Mouse (Mus musculus): ENCODE results near the gene Lrrc26. TPM values are rescaled to one million over a fixed set of nuclear protein-coding genes. Genes with fewer than 3 reads are reported as not detected.
"Not testable (repeated sequence)": the region's sequence is repeated elsewhere in the genome, so short reads cannot be mapped to it uniquely, and the experiment has no call there.

The Lrrc26 gene
- 0.14 and 0.23 TPM in 2 replicates for polyA plus RNA-seq (2015; fragmentation: Nextera tagmentation; extraction: Ambion mirVana)

DNA sequence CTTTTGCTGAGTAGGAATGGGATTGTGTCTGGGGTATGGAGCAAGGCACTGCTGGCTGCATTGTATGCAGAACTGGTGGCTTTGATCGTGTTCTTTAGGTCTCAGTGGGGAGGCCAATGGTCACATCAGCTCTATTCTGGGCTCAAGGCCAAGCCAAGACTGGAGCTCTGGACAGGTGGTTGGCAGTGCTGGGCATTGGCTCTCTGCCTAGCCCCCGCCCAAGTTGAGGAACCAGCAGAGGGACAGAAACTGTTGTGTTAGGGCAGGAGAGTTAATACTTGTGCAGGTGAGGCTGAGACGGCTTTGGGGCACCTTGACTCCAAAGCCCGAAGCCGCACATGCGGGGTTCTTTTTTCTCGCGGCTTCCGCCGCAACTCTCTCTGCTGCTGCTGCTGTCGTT, at the start of gene Lrrc26:
Lrrc26 (plus strand) TSS at position 265 of the 400 bp plus-strand sequence.
- ATAC-seq (replicated peaks): no peak
- Histone ChIP-seq H3K4me2 (peak within 1 kb of the TSS; percentile 53), H3K27ac (no peak within 1 kb of the TSS), H3K4me1 (peaks cover 35% of the 10 kb centered on the region), H3K27me3 (replicated peaks) (peaks cover 69% of the 10 kb centered on the region), H3K9me3 (no peaks in the 10 kb centered on the region), H3K4me3 (peak within 1 kb of the TSS; percentile 27), H3K9ac (peak within 1 kb of the TSS; percentile 20), H3K36me3 (replicated peaks) (peaks cover 17% of the 10 kb centered on the region; the same call in 1 of the 2 replicates)
- WGBS: 7% methylated on average over 11 of the region's 11 CpGs

- peak; percentile 12; the same call in 1 of the 2 replicates for ATAC-seq (replicated peaks)
- WGBS: 47% methylated on average over 8 of the region's 8 CpGs
- Histone ChIP-seq H3K4me1 (peaks cover 31% of the 10 kb centered on the region), H3K4me2 (peak overlapping the region; percentile 90), H3K27me3 (replicated peaks) (0 out of 2 replicates have a peak, but pooled peaks cover under 1% of the 10 kb centered on the region), H3K9ac (no peak overlapping the region; the same call in 1 of the 2 replicates), H3K36me3 (replicated peaks) (no peaks in the 10 kb centered on the region), H3K9me3 (no peaks in the 10 kb centered on the region), H3K4me3 (peak overlapping the region; percentile 56), H3K27ac (peak overlapping the region; percentile 77)
These were observed 49.4 kb upstream of the Lrrc26 start for GRCm38 (mm10) chr2:25240310-25240709.

GRCm38 (mm10) chr2:25240723-25241437, 48.8 kb upstream of the Lrrc26 start:
- ATAC-seq (replicated peaks): peak; percentile 71
- Histone ChIP-seq H3K27me3 (replicated peaks) (no peaks in the 10 kb centered on the region), H3K9me3 (no peaks in the 10 kb centered on the region), H3K4me2 (peak overlapping the region; percentile 90), H3K4me3 (peak overlapping the region; percentile 56), H3K36me3 (replicated peaks) (no peaks in the 10 kb centered on the region), H3K4me1 (peaks cover 31% of the 10 kb centered on the region), H3K27ac (peak overlapping the region; percentile 77), H3K9ac (peak overlapping the region; percentile 40; the same call in 1 of the 2 replicates)
- 2% methylated on average over 29 of the region's 29 CpGs for WGBS

DNA sequence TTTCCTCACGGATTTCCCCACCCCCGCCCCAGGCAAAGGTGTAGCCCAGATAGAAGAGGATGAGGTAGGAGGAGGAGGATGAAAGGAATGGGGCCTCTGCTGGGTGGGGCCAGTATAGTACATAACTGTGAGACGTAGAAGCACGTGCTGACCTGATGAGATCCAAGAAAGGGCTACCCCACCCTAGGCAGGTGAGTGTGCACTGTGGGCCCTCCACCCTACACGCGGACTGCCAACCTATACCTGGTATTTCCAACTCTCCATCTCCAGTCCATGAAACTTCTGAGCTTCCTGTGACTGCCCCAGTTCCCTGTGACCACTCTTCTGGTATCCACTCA, 48.3 kb upstream of the Lrrc26 start:
- 18% methylated on average over 6 of the region's 6 CpGs for WGBS
- peak; percentile 53 for ATAC-seq (replicated peaks)
- no peak overlapping the region for H3K9ac ChIP-seq

DNA sequence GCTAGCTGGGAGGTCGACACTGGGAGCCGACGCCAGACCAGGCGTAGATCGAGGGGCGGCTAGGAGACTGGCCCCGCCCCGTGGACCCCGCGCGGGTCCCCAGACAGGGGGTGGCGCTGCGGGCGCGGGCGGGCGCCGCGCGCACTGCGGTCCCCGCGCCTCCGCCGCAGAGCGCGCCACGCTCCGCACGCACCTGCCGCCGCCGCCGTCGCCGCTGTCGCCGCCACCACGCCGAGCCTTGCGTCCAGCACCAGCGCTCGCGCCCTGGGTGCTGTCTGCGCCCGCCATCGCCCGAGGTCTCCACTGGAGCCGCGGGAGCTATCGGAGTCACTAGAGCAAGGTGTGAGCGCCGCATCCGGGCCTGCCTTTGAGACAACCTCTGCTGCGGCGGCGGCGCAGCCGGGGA, 47.6 kb upstream of the Lrrc26 start, which contains the start of the genes Rnf208 and Cysrt1:
Rnf208 (plus strand) TSS at position 155 of the 406 bp plus-strand sequence.
Cysrt1 (minus strand) TSS at position 352 of the 406 bp plus-strand sequence.
- peak within 1 kb of the TSS; percentile 56 for H3K4me3 ChIP-seq
- H3K27ac ChIP-seq: peak within 1 kb of the TSS; percentile 77
- peak within 1 kb of the TSS; percentile 90 for H3K4me2 ChIP-seq
- peak; percentile 53 for ATAC-seq (replicated peaks)
- no peaks in the 10 kb centered on the region for H3K36me3 ChIP-seq (replicated peaks)
- 0% methylated on average over 59 of the region's 59 CpGs for WGBS
- peak within 1 kb of the TSS; percentile 65 for H3K9ac ChIP-seq
- no peaks in the 10 kb centered on the region for H3K27me3 ChIP-seq (replicated peaks)
- peaks cover 31% of the 10 kb centered on the region for H3K4me1 ChIP-seq
- no peaks in the 10 kb centered on the region for H3K9me3 ChIP-seq

More for the DNA sequence above, 48.3 kb upstream of the Lrrc26 start:
- peak overlapping the region; percentile 90 for H3K4me2 ChIP-seq
- H3K4me3 ChIP-seq: peak overlapping the region; percentile 56
- H3K27ac ChIP-seq: peak overlapping the region; percentile 77
- no peaks in the 10 kb centered on the region for H3K9me3 ChIP-seq
- H3K27me3 ChIP-seq (replicated peaks): no peaks in the 10 kb centered on the region
- H3K36me3 ChIP-seq (replicated peaks): no peaks in the 10 kb centered on the region
- H3K4me1 ChIP-seq: peaks cover 31% of the 10 kb centered on the region

DNA sequence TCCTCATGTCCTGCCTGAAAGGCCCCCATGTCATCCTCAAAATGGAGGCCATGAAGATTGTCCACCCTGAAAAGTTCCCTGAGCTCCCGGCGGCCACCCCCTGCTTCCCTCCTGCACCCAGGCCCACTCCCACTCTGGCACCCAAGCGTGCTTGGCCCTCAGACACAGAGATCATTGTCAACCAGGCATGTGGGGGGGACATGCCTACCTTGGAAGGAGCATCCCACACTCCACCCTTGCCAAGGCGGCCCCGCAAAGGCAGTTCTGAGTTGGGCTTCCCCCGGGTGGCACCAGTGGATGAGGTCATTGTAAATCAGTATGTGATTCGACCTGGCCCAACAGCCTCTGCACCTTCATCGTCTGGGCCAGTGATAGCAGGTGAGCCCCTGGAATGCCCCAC, 46.4 kb upstream of the Lrrc26 start:
- peak overlapping the region; percentile 90 for H3K4me2 ChIP-seq

DNA sequence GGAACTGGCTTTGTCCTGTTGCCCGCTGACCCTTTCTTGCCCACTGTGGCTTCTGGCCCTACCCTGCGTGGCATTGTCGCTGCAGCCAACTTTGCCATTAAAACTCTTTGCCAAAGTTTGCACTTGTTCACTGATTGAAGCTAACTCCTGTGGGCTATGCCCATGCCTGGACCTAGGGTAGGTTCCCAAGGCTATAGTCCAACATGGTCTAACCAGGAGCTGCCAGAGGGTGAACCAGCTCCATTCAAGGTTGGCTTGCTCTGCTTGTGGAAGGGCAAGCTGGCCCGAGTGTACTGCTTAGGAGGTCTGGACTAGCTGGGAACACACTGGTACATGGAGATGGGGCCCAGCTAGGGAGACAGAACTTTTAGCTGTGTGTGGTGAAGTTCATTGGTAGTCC, 45.6 kb upstream of the Lrrc26 start:
- Histone ChIP-seq H3K27me3 (replicated peaks) (no peaks in the 10 kb centered on the region), H3K4me2 (no peak overlapping the region), H3K9me3 (no peaks in the 10 kb centered on the region), H3K4me1 (peaks cover 31% of the 10 kb centered on the region), H3K4me3 (no peak overlapping the region), H3K36me3 (replicated peaks) (no peaks in the 10 kb centered on the region), H3K9ac (no peak overlapping the region), H3K27ac (no peak overlapping the region)
- no peak for ATAC-seq (replicated peaks)
- WGBS: 89% methylated on average over 4 of the region's 4 CpGs

More for the DNA sequence above, 46.4 kb upstream of the Lrrc26 start:
- H3K4me3 ChIP-seq: peak overlapping the region; percentile 56
- no peak for ATAC-seq (replicated peaks)
- peaks cover 31% of the 10 kb centered on the region for H3K4me1 ChIP-seq
- H3K27me3 ChIP-seq (replicated peaks): no peaks in the 10 kb centered on the region
- WGBS: 81% methylated on average over 8 of the region's 8 CpGs
- H3K9ac ChIP-seq: peak overlapping the region; percentile 65; the same call in 1 of the 2 replicates
- H3K9me3 ChIP-seq: no peaks in the 10 kb centered on the region
- no peaks in the 10 kb centered on the region for H3K36me3 ChIP-seq (replicated peaks)
- no peak overlapping the region for H3K27ac ChIP-seq

- Histone ChIP-seq H3K9ac (no peak within 1 kb of the TSS), H3K36me3 (replicated peaks) (0 out of 2 replicates have a peak, but pooled peaks cover 4% of the 10 kb centered on the region), H3K4me2 (no peak within 1 kb of the TSS), H3K27me3 (replicated peaks) (no peaks in the 10 kb centered on the region), H3K4me3 (no peak within 1 kb of the TSS), H3K9me3 (no peaks in the 10 kb centered on the region), H3K27ac (no peak within 1 kb of the TSS), H3K4me1 (peaks cover 21% of the 10 kb centered on the region)
- 93% methylated on average over 10 of the region's 10 CpGs for WGBS
- no peak for ATAC-seq (replicated peaks)
These were observed 43.3 kb upstream of the Lrrc26 start, which contains the start of gene AL732309.1 for GRCm38 (mm10) chr2:25246183-25247072. Gene AL732309.1, minus strand, starts transcription at chr2:25246863.

DNA sequence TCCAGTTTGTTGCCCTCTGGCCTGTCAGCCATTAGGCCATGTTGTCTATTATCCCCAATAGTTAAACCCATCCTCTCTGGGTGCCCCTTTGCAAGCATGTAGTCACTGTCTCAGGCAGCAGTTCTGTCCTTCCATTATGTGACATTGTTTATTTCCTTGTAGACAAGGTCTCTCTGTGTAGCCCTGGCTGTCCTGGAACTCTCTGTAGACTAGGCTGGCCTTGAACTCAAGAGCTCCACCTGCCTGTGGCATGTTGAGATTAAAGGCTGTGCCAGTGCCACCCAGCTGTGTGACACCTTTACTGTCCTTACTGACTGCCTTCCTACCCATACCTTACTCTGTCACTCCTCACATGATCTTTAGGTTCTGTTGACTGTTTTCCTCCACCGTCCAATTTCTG, 37.4 kb upstream of the Lrrc26 start:
- 87% methylated on average over 1 of the region's 1 CpGs for WGBS
- Histone ChIP-seq H3K4me3 (no peak overlapping the region), H3K36me3 (replicated peaks) (0 out of 2 replicates have a peak, but pooled peaks cover 5% of the 10 kb centered on the region), H3K27ac (no peak overlapping the region), H3K27me3 (replicated peaks) (no peaks in the 10 kb centered on the region), H3K9me3 (no peaks in the 10 kb centered on the region), H3K4me1 (peaks cover 23% of the 10 kb centered on the region), H3K4me2 (no peak overlapping the region), H3K9ac (no peak overlapping the region)
- ATAC-seq (replicated peaks): no peak

DNA sequence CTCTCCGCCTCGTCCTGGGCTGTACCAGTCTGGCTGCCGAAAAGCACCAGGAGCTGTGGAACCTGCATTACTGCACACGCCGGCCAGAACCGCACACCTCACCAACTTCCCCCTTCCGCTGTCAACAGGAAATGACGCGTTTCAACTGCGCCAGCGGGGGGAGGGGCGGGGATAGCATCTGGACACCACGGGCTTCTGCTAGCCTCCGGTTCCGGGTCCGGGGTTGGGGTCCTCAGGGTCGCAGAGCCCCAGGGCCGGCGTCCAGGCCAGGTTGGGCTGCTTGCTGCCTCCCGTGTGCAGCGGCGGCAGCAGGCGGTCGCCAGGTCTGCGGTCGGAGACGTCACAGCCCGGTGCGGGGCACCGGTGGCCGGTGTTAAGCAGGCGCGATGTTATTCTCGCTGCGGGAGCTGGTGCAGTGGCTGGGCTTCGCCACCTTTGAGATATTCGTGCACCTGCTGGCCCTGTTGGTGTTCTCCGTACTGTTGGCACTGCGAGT, 34.4 kb upstream of the Lrrc26 start, which contains the start of gene Tmem203:
Tmem203 (plus strand) TSS at position 156 of the 496 bp plus-strand sequence.
- H3K9ac ChIP-seq: peak within 1 kb of the TSS; percentile 74
- no peaks in the 10 kb centered on the region for H3K27me3 ChIP-seq (replicated peaks)
- H3K4me3 ChIP-seq: peak within 1 kb of the TSS; percentile 87
- WGBS: under 1% methylated on average over 39 of the region's 39 CpGs
- peak; percentile 92 for ATAC-seq (replicated peaks)
- H3K4me1 ChIP-seq: peaks cover 25% of the 10 kb centered on the region
- peak within 1 kb of the TSS; percentile 99 for H3K4me2 ChIP-seq
- no peaks in the 10 kb centered on the region for H3K9me3 ChIP-seq
- peak within 1 kb of the TSS; percentile 74 for H3K27ac ChIP-seq
- H3K36me3 ChIP-seq (replicated peaks): 0 out of 2 replicates have a peak, but pooled peaks cover 5% of the 10 kb centered on the region

GRCm38 (mm10) chr2:25256443-25257109, 33.1 kb upstream of the Lrrc26 start:
- H3K9me3 ChIP-seq; H3K36me3 ChIP-seq (replicated peaks); H3K27me3 ChIP-seq (replicated peaks); H3K27ac ChIP-seq; ATAC-seq (replicated peaks): not testable (repeated sequence)
- Histone ChIP-seq H3K4me3 (peak overlapping the region; percentile 87), H3K9ac (peak overlapping the region; percentile 74; the same call in 1 of the 2 replicates), H3K4me1 (peaks cover 25% of the 10 kb centered on the region), H3K4me2 (peak overlapping the region; percentile 99)
- WGBS: 57% methylated on average over 12 of the region's 12 CpGs
